Mouse (Mus musculus) ES-E14 (cell line): ENCODE measurements around the gene Ccn5.

Source experiments
- HCFC1 ChIP-seq: IDR thresholded peaks from 2 replicates; pipeline ENCODE4 v1.6.1; 2012; ENCODE audit warnings: low read length, inconsistent platforms, borderline replicate concordance; ENCODE audit not compliant: insufficient read depth
- MAFK ChIP-seq: IDR thresholded peaks from 2 replicates; pipeline ENCODE4 v1.6.1; 2014; ENCODE audit warnings: mild to moderate bottlenecking, low read depth, low read length, inconsistent platforms; ENCODE audit not compliant: insufficient read depth
- ZC3H11A ChIP-seq: IDR thresholded peaks from 2 replicates; pipeline ENCODE4 v1.6.1; 2012; ENCODE audit warnings: low read depth, mild to moderate bottlenecking, inconsistent platforms, low read length, borderline replicate concordance
- ZNF384 ChIP-seq: IDR thresholded peaks from 2 replicates; pipeline ENCODE4 v1.6.1; 2012; ENCODE audit warnings: low read depth, low read length, inconsistent platforms

- TF ChIP-seq ZNF384, result no peak
- no peak for TF ChIP-seq HCFC1
- TF ChIP-seq MAFK, result no peak
- TF ChIP-seq ZC3H11A, result no peak
Measured at GRCm38 (mm10) chr2:163826494-163826893, 5.8 kb downstream of the Ccn5 start.
